Mouse (Mus musculus) gastrocnemius, postnatal 14 days (tissue): ENCODE data around the gene Ece1. TPM values are rescaled to one million over a fixed set of nuclear protein-coding genes. Genes with fewer than 3 reads are reported as not detected.
A peak's percentile ranks its signal among the peaks of the same experiment; 100 is the strongest.

Experiments used
- DNase-seq: peaks from one replicate; pipeline ENCODE4 v3.0.0; 2021; ENCODE audit warnings: mixed read lengths
- intact Hi-C: fragments of 180-260 bp; cut with DNase I; formaldehyde crosslinking; loops from one replicate; pipeline ENCODE4 v1.15.1; 2025; ENCODE audit warnings: low total_unique reads
- total RNA-seq, 2 experiments: library from RNA; stranded (reverse); gene quantifications; 2 replicates each; pipeline ENCODE4 v1.2.3; 2021

The Ece1 gene
- total RNA-seq, 2 experiments from 2014 or later, result 50.0 to 57.7 TPM

GRCm38 (mm10) chr4:137993821-137994561 is 132.0 kb downstream of the Ece1 start:
- peak; percentile 43 for DNase-seq
- intact Hi-C loops, result no loop called here

GRCm38 (mm10) chr4:137994562-137995336 is 132.7 kb downstream of the Ece1 start:
- intact Hi-C loops, result no loop called here

GRCm38 (mm10) chr4:137995399-137995798 is 133.4 kb downstream of the Ece1 start:
- intact Hi-C loops, result no loop called here
- peak; percentile 30 for DNase-seq

More at GRCm38 (mm10) chr4:137994562-137995336, 132.7 kb downstream of the Ece1 start:
- DNase-seq, result no peak

- intact Hi-C loops, result no loop called here
- DNase-seq, result no peak
Observed at GRCm38 (mm10) chr4:137998232-137998631, 136.2 kb downstream of the Ece1 start.

- peak; percentile 66 for DNase-seq
- intact Hi-C loops, result no loop called here
Observed at GRCm38 (mm10) chr4:138000682-138001081, 138.6 kb downstream of the Ece1 start.

- intact Hi-C loops, result no loop called here
- DNase-seq, result no peak
Observed at GRCm38 (mm10) chr4:138003909-138004610, 142.0 kb downstream of the Ece1 start.

GRCm38 (mm10) chr4:138005781-138006180 is 143.7 kb downstream of the Ece1 start:
- intact Hi-C loops, result no loop called here
- no peak for DNase-seq

GRCm38 (mm10) chr4:138006951-138007613 is 145.0 kb downstream of the Ece1 start:
- DNase-seq, result no peak
- intact Hi-C loops, result no loop called here

GRCm38 (mm10) chr4:138008646-138009045 is 146.6 kb downstream of the Ece1 start:
- DNase-seq, result no peak
- intact Hi-C loops, result no loop called here

GRCm38 (mm10) chr4:138009786-138010502 is 147.9 kb downstream of the Ece1 start:
- no peak for DNase-seq
- intact Hi-C loops, result no loop called here

- no peak for DNase-seq
- intact Hi-C loops, result no loop called here
Observed at GRCm38 (mm10) chr4:138013723-138014479, 151.9 kb downstream of the Ece1 start.

Other genes starting within 250 kb of the Ece1 start
- gene Rap1gap, start 197.5 kb upstream of the Ece1 start, total RNA-seq, result 1 to 10 TPM; 4.1 to 4.8 TPM
- 1 to 10 TPM; 4.3 to 7.0 TPM for gene Alpl, start 65.9 kb upstream of the Ece1 start, total RNA-seq
- gene Eif4g3, start 130.8 kb downstream of the Ece1 start, total RNA-seq, result 10 to 100 TPM; 95.2 to 98.9 TPM